Mouse (Mus musculus) neural tube, postnatal 0 days (tissue): ENCODE measurements around the gene Scin. TPM values are rescaled to one million over a fixed set of nuclear protein-coding genes. Genes with fewer than 3 reads are reported as not detected.

Experiments
- polyA plus RNA-seq: library from polyadenylated mRNA; unstranded; fragments of >200 nt; fragmentation: Nextera tagmentation; extraction: Ambion mirVana; gene quantifications from 2 replicates; pipeline ENCODE4 v1.2.1, GENCODE M21; 2015

Scin gene
- polyA plus RNA-seq = 0.05 and 0.19 TPM in 2 replicates

GRCm38 (mm10) chr12:40133573-40134271, at the start of gene Scin:
Scin (minus strand) TSS chr12:40134228.

GRCm38 (mm10) chr12:40037876-40038463, 96.1 kb downstream of the Scin start, which contains the start of gene Arl4a:
Arl4a (minus strand) TSS chr12:40038025.

Other genes with a start within 250 kb of the Scin start
- 108 and 114 TPM in 2 replicates for gene Arl4a, start 96.2 kb downstream of the Scin start, polyA plus RNA-seq
- 0.09 TPM in 1 of 2 replicates, not detected in the other for gene Lsmem1, start 65.3 kb upstream of the Scin start, polyA plus RNA-seq
- 108 and 136 TPM in 2 replicates for gene Ifrd1, start 114.3 kb upstream of the Scin start, polyA plus RNA-seq